ENCODE assay signal across 8 mouse cellular contexts in the genomic region with DNA sequence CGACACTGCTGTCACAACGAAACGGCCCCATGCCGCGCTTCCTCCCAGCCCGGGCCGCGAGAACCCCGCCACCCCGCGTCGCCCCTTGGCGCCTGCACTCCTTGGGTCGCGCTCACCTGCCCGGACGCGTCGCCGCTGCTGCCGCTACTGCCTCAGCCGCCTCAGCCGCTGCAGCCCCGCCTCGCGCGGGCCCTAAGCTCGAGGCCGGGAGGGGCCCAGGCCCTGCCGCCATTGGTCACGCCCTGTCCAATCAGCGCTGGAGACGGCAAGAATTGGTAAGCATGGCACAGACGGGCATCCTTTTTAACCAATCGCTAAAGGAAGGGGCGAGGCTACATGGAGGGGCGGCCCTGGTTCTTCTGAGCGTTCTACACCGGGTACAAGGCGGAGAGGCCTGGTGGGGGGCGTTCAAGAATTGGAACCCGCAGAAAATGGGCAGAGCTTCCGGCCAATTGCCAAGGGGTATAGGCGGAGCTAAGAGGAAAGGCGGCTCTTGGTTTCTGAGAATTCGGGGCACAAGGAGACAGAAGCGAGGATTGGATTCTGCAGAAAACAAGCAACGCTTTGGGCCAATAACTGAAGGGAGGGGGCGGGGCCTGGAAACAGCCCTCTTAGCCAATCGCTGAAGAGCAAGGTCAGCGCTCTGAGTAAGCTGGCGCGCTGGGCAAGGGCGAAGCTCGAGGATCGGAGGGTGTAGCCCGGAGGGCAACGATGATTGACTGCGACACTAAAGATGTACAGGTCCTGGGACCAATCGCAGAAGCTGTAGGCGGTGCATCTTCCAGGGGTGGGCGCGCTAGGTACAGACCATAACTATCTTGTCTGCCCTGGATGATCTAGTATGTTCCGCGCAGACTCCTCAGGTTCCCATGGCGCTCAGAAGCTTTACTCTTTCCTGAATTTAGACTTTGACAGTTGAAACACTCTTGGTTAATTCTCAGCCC. TPM values are rescaled to one million over a fixed set of nuclear protein-coding genes. Genes with fewer than 3 reads are reported as not detected.
DNase-seq lines count a peak whose midpoint lies in the region; ATAC-seq and TF ChIP-seq lines count a peak whose summit lies in the region.

A gene (minus strand): TSS at position 194 of the 944 bp plus-strand sequence.

- H3K4me1 ChIP-seq in hindbrain, postnatal 0 days (ENCODE audit: insufficient read depth, low read length): no peaks in the 10 kb centered on the region

- peak within 1 kb of the TSS; percentile 78 for H3K4me3 ChIP-seq in gastrocnemius, adult 2 months
- H3K4me3 ChIP-seq in hindbrain, postnatal 0 days (ENCODE audit: low read length): peak within 1 kb of the TSS; percentile 69
- H3K4me3 ChIP-seq in left cerebral cortex, adult 2 months: peak within 1 kb of the TSS; percentile 91

- H3K9ac ChIP-seq in hindbrain, postnatal 0 days (replicated peaks; ENCODE audit: low read length): peak within 1 kb of the TSS; percentile 71

- peak; percentile 3; the same call in 1 of the 2 replicates for TF ChIP-seq CTCF in gastrocnemius, adult 2 months (IDR thresholded peaks at IDR 0.05)
- no peak for TF ChIP-seq CTCF in hindbrain, postnatal 0 days (IDR thresholded peaks at IDR 0.05; ENCODE audit: low read depth)
- TF ChIP-seq CTCF in left cerebral cortex, adult 2 months (IDR thresholded peaks at IDR 0.05): no peak; the same call in 1 of the 2 replicates

- intact Hi-C loops in gastrocnemius, adult 2 months (cut with DNase I): loop anchor here (2.0 kb wide), 1 partner anchor 20 kb away; no protein-coding TSS in a partner anchor
- intact Hi-C loops in left cerebral cortex, adult 2 months (cut with DNase I): no loop called here

- peak; percentile 100 for DNase-seq in ZHBTc4 (ENCODE audit: low read depth, low spot score)
- peak; percentile 98 for DNase-seq in gastrocnemius, adult 2 months
- peak; percentile 99 for DNase-seq in hindbrain, postnatal 0 days (ENCODE audit: low spot score)
- DNase-seq in left cerebral cortex, adult 2 months (ENCODE audit: extremely low spot score in 1 of 2, low spot score in 2 of 2): peak; percentile 96 to 98
- peak; percentile 98 to 99 for DNase-seq in right cerebral cortex, adult 2 months (ENCODE audit: low spot score in 2 of 2)
- peak; percentile 97 for DNase-seq in urinary bladder, postnatal 14 days (ENCODE audit: low spot score)

- peak within 1 kb of the TSS; percentile 99 for H3K27ac ChIP-seq in gastrocnemius, adult 2 months
- peak within 1 kb of the TSS; percentile 83 for H3K27ac ChIP-seq in hindbrain, postnatal 0 days
- peak within 1 kb of the TSS; percentile 85 for H3K27ac ChIP-seq in left cerebral cortex, adult 2 months

- H3K9me3 ChIP-seq in hindbrain, postnatal 0 days (ENCODE audit: low read length): no peaks in the 10 kb centered on the region

- no peaks in the 10 kb centered on the region for H3K36me3 ChIP-seq in hindbrain, postnatal 0 days (ENCODE audit: insufficient read depth, low read length)

- peak within 1 kb of the TSS; percentile 91 for H3K4me2 ChIP-seq in hindbrain, postnatal 0 days (ENCODE audit: low read depth, low read length)

- ATAC-seq in common myeloid progenitor, adult 5-6 weeks (replicated peaks; ENCODE audit: low read depth, poor library complexity, severe bottlenecking): peak; percentile 91
- peak; percentile 97 for ATAC-seq in hindbrain, postnatal 0 days
- ATAC-seq in megakaryocyte, adult 5-6 weeks (ENCODE audit: poor library complexity, severe bottlenecking): peak; percentile 86

- whole genome bisulfite sequencing in hindbrain, postnatal 0 days: 1% methylated on average over 66 of the region's 66 CpGs

- H3K27me3 ChIP-seq in hindbrain, postnatal 0 days (ENCODE audit: insufficient read depth, low read length): peaks cover 3% of the 10 kb centered on the region; the same call in 1 of the 2 replicates

RNA-seq across cellular contexts. Expression of the gene that starts here (rescaled TPM):
- 4.1 and 4.7 TPM in 2 replicates for total RNA-seq in common myeloid progenitor, adult 5-6 weeks (2017)
- 10 to 100 TPM; 27.5 to 33.3 TPM for total RNA-seq in gastrocnemius, adult 2 months (2021)
- total RNA-seq in hindbrain, postnatal 0 days (2014; rRNA removed): 12.0 and 17.1 TPM in 2 replicates
- 8.2 and 8.3 TPM in 2 replicates for polyA plus RNA-seq in hindbrain, postnatal 0 days (2015; fragmentation: Nextera tagmentation; extraction: Ambion mirVana)
- 10 to 100 TPM; 39.0 to 45.4 TPM for total RNA-seq in left cerebral cortex, adult 2 months (2021)
- 0.75 and 1.4 TPM in 2 replicates for total RNA-seq in megakaryocyte, adult 5-6 weeks (2015)
- 0.29 and 0.45 TPM in 2 replicates for total RNA-seq in megakaryocyte, adult 5-6 weeks (2017)

Comparison
In these comparisons a context has a peak if more than half of its experiments do, and no peak if none do; other contexts are left out.
1. Peak in every context shown above with its lines: DNase-seq, ATAC-seq, H3K4me3 ChIP-seq and H3K27ac ChIP-seq.